Mouse (Mus musculus): ENCODE data around the gene Ptk6. TPM values are rescaled to one million over a fixed set of nuclear protein-coding genes. Genes with fewer than 3 reads are reported as not detected.
"Not testable (repeated sequence)": the region's sequence is repeated elsewhere in the genome, so short reads cannot be mapped to it uniquely, and the experiment has no call there.

Gene Ptk6
- total and polyA plus RNA-seq, 2 experiments from 2014 or later: not detected

- Histone ChIP-seq H3K36me3 (ENCODE audit: insufficient read depth) (no peaks in the 10 kb centered on the region), H3K27me3 (ENCODE audit: insufficient read depth, low read length) (no peaks in the 10 kb centered on the region), H3K9me3 (ENCODE audit: low read length) (no peaks in the 10 kb centered on the region), H3K9ac (no peak overlapping the region), H3K27ac (ENCODE audit: low read depth, low read length) (no peak overlapping the region), H3K4me3 (ENCODE audit: low read depth, low read length) (no peak overlapping the region), H3K4me2 (ENCODE audit: low read depth) (no peak overlapping the region), H3K4me1 (ENCODE audit: insufficient read depth) (no peaks in the 10 kb centered on the region)
- 82% methylated on average over 5 of the region's 5 CpGs for WGBS
- DNase-seq (no peak), ATAC-seq (no peak)
- TF ChIP-seq CTCF (IDR thresholded peaks at IDR 0.05; ENCODE audit: low read depth): no peak
These were observed 3.1 kb upstream of the Ptk6 start for GRCm38 (mm10) chr2:181205678-181206077.

GRCm38 (mm10) chr2:181202886-181203285 lies 297 bp upstream of the Ptk6 start:
- no peak overlapping the region for H3K9ac ChIP-seq
- H3K36me3 ChIP-seq (ENCODE audit: insufficient read depth): no peaks in the 10 kb centered on the region
- no peak overlapping the region for H3K4me2 ChIP-seq (ENCODE audit: low read depth)
- WGBS: 81% methylated on average over 6 of the region's 6 CpGs
- ATAC-seq (no peak), DNase-seq (no peak)
- H3K9me3 ChIP-seq (ENCODE audit: low read length): no peaks in the 10 kb centered on the region
- no peaks in the 10 kb centered on the region for H3K4me1 ChIP-seq (ENCODE audit: insufficient read depth)
- TF ChIP-seq CTCF (IDR thresholded peaks at IDR 0.05; ENCODE audit: low read depth): no peak
- H3K27ac ChIP-seq (ENCODE audit: low read depth, low read length): no peak overlapping the region
- no peaks in the 10 kb centered on the region for H3K27me3 ChIP-seq (ENCODE audit: insufficient read depth, low read length)
- H3K4me3 ChIP-seq (ENCODE audit: low read depth, low read length): no peak overlapping the region

- ATAC-seq: no peak
- TF ChIP-seq CTCF (IDR thresholded peaks at IDR 0.05; ENCODE audit: low read depth): no peak
- H3K27ac ChIP-seq (ENCODE audit: low read depth, low read length): no peak overlapping the region
These were observed 983 bp downstream of the Ptk6 start for GRCm38 (mm10) chr2:181201606-181202005.

GRCm38 (mm10) chr2:181196628-181197300 lies 5.8 kb downstream of the Ptk6 start:
- ATAC-seq: no peak
- Histone ChIP-seq H3K9me3 (ENCODE audit: low read length) (no peaks in the 10 kb centered on the region), H3K9ac (no peak overlapping the region), H3K27me3 (ENCODE audit: insufficient read depth, low read length) (no peaks in the 10 kb centered on the region), H3K4me3 (ENCODE audit: low read depth, low read length) (no peak overlapping the region), H3K27ac (ENCODE audit: low read depth, low read length) (no peak overlapping the region), H3K4me2 (ENCODE audit: low read depth) (no peak overlapping the region), H3K4me1 (ENCODE audit: insufficient read depth) (no peaks in the 10 kb centered on the region), H3K36me3 (ENCODE audit: insufficient read depth) (no peaks in the 10 kb centered on the region)
- DNase-seq: no peak
- no peak for TF ChIP-seq CTCF (IDR thresholded peaks at IDR 0.05; ENCODE audit: low read depth)
- 86% methylated on average over 4 of the region's 4 CpGs for WGBS

More at GRCm38 (mm10) chr2:181201606-181202005, 983 bp downstream of the Ptk6 start:
- no peaks in the 10 kb centered on the region for H3K4me1 ChIP-seq (ENCODE audit: insufficient read depth)
- no peak overlapping the region for H3K9ac ChIP-seq
- WGBS: 75% methylated on average over 3 of the region's 3 CpGs
- no peaks in the 10 kb centered on the region for H3K36me3 ChIP-seq (ENCODE audit: insufficient read depth)
- no peaks in the 10 kb centered on the region for H3K27me3 ChIP-seq (ENCODE audit: insufficient read depth, low read length)
- H3K9me3 ChIP-seq (ENCODE audit: low read length): no peaks in the 10 kb centered on the region
- no peak overlapping the region for H3K4me2 ChIP-seq (ENCODE audit: low read depth)
- no peak for DNase-seq
- H3K4me3 ChIP-seq (ENCODE audit: low read depth, low read length): no peak overlapping the region

- DNase-seq (no peak), ATAC-seq (no peak)
- Histone ChIP-seq H3K9me3 (ENCODE audit: low read length) (no peaks in the 10 kb centered on the region), H3K4me1 (ENCODE audit: insufficient read depth) (peaks cover 6% of the 10 kb centered on the region), H3K27me3 (ENCODE audit: insufficient read depth, low read length) (no peaks in the 10 kb centered on the region), H3K36me3 (ENCODE audit: insufficient read depth) (0 out of 2 replicates have a peak, but pooled peaks cover 6% of the 10 kb centered on the region), H3K4me2 (ENCODE audit: low read depth) (no peak overlapping the region), H3K27ac (ENCODE audit: low read depth, low read length) (no peak overlapping the region), H3K9ac (no peak overlapping the region), H3K4me3 (ENCODE audit: low read depth, low read length) (no peak overlapping the region)
- WGBS: 82% methylated on average over 3 of the region's 3 CpGs
- TF ChIP-seq CTCF (IDR thresholded peaks at IDR 0.05; ENCODE audit: low read depth): no peak
These were observed 9.5 kb downstream of the Ptk6 start for GRCm38 (mm10) chr2:181193044-181193443.

- no peak for TF ChIP-seq CTCF (IDR thresholded peaks at IDR 0.05; ENCODE audit: low read depth)
- DNase-seq: no peak
- WGBS: 52% methylated on average over 4 of the region's 4 CpGs
- ATAC-seq: no peak
- no peaks in the 10 kb centered on the region for H3K9me3 ChIP-seq (ENCODE audit: low read length)
- no peak overlapping the region for H3K27ac ChIP-seq (ENCODE audit: low read depth, low read length)
- H3K4me1 ChIP-seq (ENCODE audit: insufficient read depth): peaks cover 6% of the 10 kb centered on the region
- H3K36me3 ChIP-seq (ENCODE audit: insufficient read depth): 0 out of 2 replicates have a peak, but pooled peaks cover 6% of the 10 kb centered on the region
- H3K27me3 ChIP-seq (ENCODE audit: insufficient read depth, low read length): no peaks in the 10 kb centered on the region
- no peak overlapping the region for H3K4me3 ChIP-seq (ENCODE audit: low read depth, low read length)
- H3K9ac ChIP-seq: no peak overlapping the region
- H3K4me2 ChIP-seq (ENCODE audit: low read depth): no peak overlapping the region
These were observed 10.7 kb downstream of the Ptk6 start for GRCm38 (mm10) chr2:181191936-181192335.

- H3K27ac ChIP-seq (ENCODE audit: low read depth, low read length); H3K4me3 ChIP-seq (ENCODE audit: low read depth, low read length); H3K9me3 ChIP-seq (ENCODE audit: low read length); H3K27me3 ChIP-seq (ENCODE audit: insufficient read depth, low read length); ATAC-seq; H3K4me2 ChIP-seq (ENCODE audit: low read depth); H3K36me3 ChIP-seq (ENCODE audit: insufficient read depth); DNase-seq; H3K4me1 ChIP-seq (ENCODE audit: insufficient read depth); H3K9ac ChIP-seq: not testable (repeated sequence)
- WGBS: 69% methylated on average over 4 of the region's 4 CpGs
These were observed 11.2 kb downstream of the Ptk6 start for GRCm38 (mm10) chr2:181191385-181191784.
